In genomic region chr7:122434941-122435340, GRCm38 (mm10) we compare ENCODE assay signal across 29 mouse cellular contexts.
DNase-seq lines count a peak whose midpoint lies in the region; ATAC-seq lines count a peak whose summit lies in the region.
"Had no signal": no experiment of that assay in that cellular context is flagged by ENCODE, and none has a peak within 500 bp of the region (broad histone marks: within the 10 kb centered on the region; RNA-seq: fewer than 3 reads in every experiment).

No protein-coding gene starts in this region.

- no peak overlapping the region for H3K4me2 ChIP-seq in hindbrain, embryonic 13.5 days
- no peak overlapping the region for H3K4me2 ChIP-seq in hindbrain, embryonic 14.5 days (replicated peaks)
- H3K4me2 ChIP-seq: heart, embryonic 12.5 days; limb, embryonic 13.5 days; liver, embryonic 11.5 days; midbrain, embryonic 12.5 days; neural tube, embryonic 12.5 days had no signal

- H3K36me3 ChIP-seq in hindbrain, embryonic 13.5 days, result no peaks in the 10 kb centered on the region
- no peaks in the 10 kb centered on the region for H3K36me3 ChIP-seq in hindbrain, embryonic 14.5 days (replicated peaks; ENCODE audit: control insufficient read depth, insufficient read depth)
- H3K36me3 ChIP-seq: heart, embryonic 12.5 days; limb, embryonic 13.5 days; midbrain, embryonic 12.5 days; neural tube, embryonic 12.5 days had no signal

- peak; percentile 8 for DNase-seq in CD4-positive, CD25-positive, alpha-beta regulatory T cell, adult 2 months (ENCODE audit: low read depth, low spot score)
- DNase-seq in hindbrain, embryonic 14.5 days (ENCODE audit: low spot score), result no peak
- peak; percentile 10 to 13 for DNase-seq in urinary bladder, adult 18-20 months (ENCODE audit: low spot score in 2 of 2)
- DNase-seq in urinary bladder, postnatal 4 days (ENCODE audit: low spot score in 2 of 2), result no peak
- DNase-seq in thymus, postnatal 36 days, result peak; percentile 20 to 38
- DNase-seq in kidney, postnatal 25 days, result no peak
- DNase-seq: cerebellum, adult 8-10 months; gastrocnemius, adult 2 months; gastrocnemius, postnatal 36 days; heart, adult 18-20 months; kidney, adult 8-10 months; layer of hippocampus, adult 9-11 months; liver, postnatal 0 days; lung, postnatal 4 days; right cerebral cortex, adult 18-20 months had no signal

- 91% methylated on average over 4 of the region's 4 CpGs for WGBS in hindbrain, embryonic 13.5 days
- 87% methylated on average over 4 of the region's 4 CpGs for WGBS in hindbrain, embryonic 14.5 days

- H3K4me3 ChIP-seq in hindbrain, embryonic 13.5 days, result no peak overlapping the region
- H3K4me3 ChIP-seq in hindbrain, embryonic 14.5 days (replicated peaks; ENCODE audit: low read length), result no peak overlapping the region
- H3K4me3 ChIP-seq: gastrocnemius, adult 2 months; heart, embryonic 12.5 days; limb, embryonic 13.5 days; megakaryocyte, embryonic 14.5 days; midbrain, embryonic 12.5 days; myocyte; neural tube, embryonic 12.5 days had no signal

- H3K27ac ChIP-seq in hindbrain, embryonic 13.5 days, result 0 out of 2 replicates have a peak overlapping the region, but pooled peaks have one; percentile 23
- no peak overlapping the region for H3K27ac ChIP-seq in hindbrain, embryonic 14.5 days
- H3K27ac ChIP-seq: gastrocnemius, adult 2 months; kidney, postnatal 0 days; limb, embryonic 13.5 days; midbrain, embryonic 12.5 days; neural tube, embryonic 12.5 days; stomach, postnatal 0 days had no signal

- no peaks in the 10 kb centered on the region for H3K9me3 ChIP-seq in hindbrain, embryonic 13.5 days
- H3K9me3 ChIP-seq in hindbrain, embryonic 14.5 days (ENCODE audit: control insufficient read depth, low read length), result no peaks in the 10 kb centered on the region
- H3K9me3 ChIP-seq: heart, embryonic 12.5 days; limb, embryonic 13.5 days; midbrain, embryonic 12.5 days; neural tube, embryonic 12.5 days had no signal

- no peaks in the 10 kb centered on the region for H3K27me3 ChIP-seq in hindbrain, embryonic 13.5 days
- H3K27me3 ChIP-seq in hindbrain, embryonic 14.5 days (ENCODE audit: control insufficient read depth, insufficient read depth, low read length), result no peaks in the 10 kb centered on the region
- H3K27me3 ChIP-seq: heart, embryonic 12.5 days; limb, embryonic 13.5 days; midbrain, embryonic 12.5 days; neural tube, embryonic 12.5 days had no signal

- no peak overlapping the region for H3K9ac ChIP-seq in hindbrain, embryonic 13.5 days
- no peak overlapping the region for H3K9ac ChIP-seq in hindbrain, embryonic 14.5 days
- H3K9ac ChIP-seq: heart, embryonic 12.5 days; limb, embryonic 13.5 days; liver, postnatal 0 days; midbrain, embryonic 12.5 days; neural tube, embryonic 12.5 days had no signal

- ATAC-seq in CD4-positive, CD25-positive, alpha-beta regulatory T cell, adult 4 months, result no peak
- no peak for ATAC-seq in hindbrain, embryonic 13.5 days (ENCODE audit: low FRiP score)
- ATAC-seq in hindbrain, embryonic 14.5 days (ENCODE audit: low FRiP score), result no peak
- ATAC-seq: forebrain, embryonic 14.5 days; intestine, embryonic 16.5 days; liver, postnatal 0 days; Patski had no signal

- H3K4me1 ChIP-seq in hindbrain, embryonic 13.5 days (replicated peaks), result peaks cover 12% of the 10 kb centered on the region
- peaks cover 6% of the 10 kb centered on the region; the same call in 1 of the 2 replicates for H3K4me1 ChIP-seq in hindbrain, embryonic 14.5 days (replicated peaks; ENCODE audit: control insufficient read depth, insufficient read depth, low read length)
- H3K4me1 ChIP-seq: limb, embryonic 13.5 days; megakaryocyte, embryonic 14.5 days; midbrain, embryonic 12.5 days; neural tube, embryonic 12.5 days had no signal

Comparison
In these comparisons a context has a peak if more than half of its experiments do, and no peak if none do; other contexts are left out.
1. DNase-seq: peak in CD4-positive, CD25-positive, alpha-beta regulatory T cell, adult 2 months (single experiment), urinary bladder, adult 18-20 months (2 of 2) and thymus, postnatal 36 days (2 of 2); none in hindbrain, embryonic 14.5 days (single experiment), urinary bladder, postnatal 4 days (0 of 2) and kidney, postnatal 25 days (0 of 2).